Mouse (Mus musculus) spleen, adult 2 months (tissue): ENCODE measurements around the gene Cpt1b. TPM values are rescaled to one million over a fixed set of nuclear protein-coding genes. Genes with fewer than 3 reads are reported as not detected.

Source experiments
- DNase-seq, 2 experiments: peaks; one replicate each; pipeline versions ENCODE4 v3.0.0 to v3.0.0-alpha.2; 2012 to 2021; ENCODE audit warnings: low spot score in 2 of 2, low read depth in 1 of 2
- H3K27ac ChIP-seq: fragments of 200-500 bp; 2 replicates; pipeline ENCODE4 v1.5.1; 2012; ENCODE audit warnings: low read length, inconsistent platforms; ENCODE audit not compliant: insufficient read depth
- H3K27me3 ChIP-seq: fragments of 200-500 bp; 2 replicates; pipeline ENCODE4 v1.6.1; 2012; ENCODE audit warnings: mild to moderate bottlenecking, moderate library complexity, low read length, inconsistent platforms; ENCODE audit not compliant: control insufficient read depth, insufficient read depth
- H3K36me3 ChIP-seq: fragments of 200-500 bp; 2 replicates; pipeline ENCODE4 v1.6.1; 2012; ENCODE audit warnings: mild to moderate bottlenecking, low read length, inconsistent platforms; ENCODE audit not compliant: control insufficient read depth, insufficient read depth
- H3K4me1 ChIP-seq: fragments of 200-500 bp; 2 replicates; pipeline ENCODE4 v1.6.1; 2011; ENCODE audit warnings: inconsistent platforms; ENCODE audit not compliant: control insufficient read depth, insufficient read depth, insufficient read length
- H3K4me3 ChIP-seq: fragments of 200-500 bp; 2 replicates; pipeline ENCODE4 v1.5.1; 2011; ENCODE audit warnings: mild to moderate bottlenecking, inconsistent platforms; ENCODE audit not compliant: insufficient read depth, insufficient read length; ENCODE audit errors: extremely low read depth
- CTCF ChIP-seq: fragments of 200-500 bp; IDR thresholded peaks from 2 replicates; pipeline ENCODE4 v1.5.1; 2011; ENCODE audit warnings: mild to moderate bottlenecking, inconsistent platforms; ENCODE audit not compliant: insufficient read depth, insufficient read length, insufficient replicate concordance; ENCODE audit errors: extremely low read depth
- POLR2A ChIP-seq: fragments of 200-500 bp; IDR thresholded peaks from 2 replicates; pipeline ENCODE4 v1.6.1; 2011; ENCODE audit warnings: low read depth, low read length, inconsistent platforms
- WGBS: fragments of 180-500 bp; shearing (Covaris S2); methylation state at CpG from one replicate; pipeline ENCODE4 v1.1.7; 2018; 5-methylcytosine and 5-hydroxymethylcytosine counted together
- polyA plus RNA-seq: library from polyadenylated mRNA; depleted of rRNA; stranded (reverse); fragments of >200 nt; gene quantifications from 2 replicates; pipeline ENCODE4 v1.2.3, GENCODE M21; 2012

The Cpt1b gene
- polyA plus RNA-seq, 1 experiment = 1.7 TPM

DNA sequence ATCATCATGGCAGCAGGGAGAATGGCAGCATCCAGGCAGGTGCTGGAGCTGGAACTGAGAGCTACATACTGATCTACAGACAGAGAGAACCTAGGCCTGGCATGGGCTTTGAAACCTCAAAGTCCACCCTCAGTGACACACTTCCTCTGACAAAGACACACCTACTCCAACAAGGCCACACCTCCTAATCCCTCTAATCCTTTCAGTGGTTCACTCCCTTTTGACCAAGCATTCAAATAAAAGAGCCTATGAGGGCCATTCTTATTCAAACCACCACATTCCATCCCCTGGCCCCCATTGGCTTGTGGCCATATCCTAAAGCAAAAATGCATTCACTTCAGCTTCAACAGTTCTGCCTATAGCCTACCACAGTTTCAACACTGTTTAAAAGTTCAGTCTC is 19.0 kb downstream of the Cpt1b start:
- Histone ChIP-seq H3K27me3 (no peaks in the 10 kb centered on the region), H3K36me3 (no peaks in the 10 kb centered on the region), H3K4me3 (no peak overlapping the region), H3K27ac (no peak overlapping the region), H3K4me1 (no peaks in the 10 kb centered on the region)
- DNase-seq = no peak
- TF ChIP-seq POLR2A = no peak
- no peak for TF ChIP-seq CTCF

DNA sequence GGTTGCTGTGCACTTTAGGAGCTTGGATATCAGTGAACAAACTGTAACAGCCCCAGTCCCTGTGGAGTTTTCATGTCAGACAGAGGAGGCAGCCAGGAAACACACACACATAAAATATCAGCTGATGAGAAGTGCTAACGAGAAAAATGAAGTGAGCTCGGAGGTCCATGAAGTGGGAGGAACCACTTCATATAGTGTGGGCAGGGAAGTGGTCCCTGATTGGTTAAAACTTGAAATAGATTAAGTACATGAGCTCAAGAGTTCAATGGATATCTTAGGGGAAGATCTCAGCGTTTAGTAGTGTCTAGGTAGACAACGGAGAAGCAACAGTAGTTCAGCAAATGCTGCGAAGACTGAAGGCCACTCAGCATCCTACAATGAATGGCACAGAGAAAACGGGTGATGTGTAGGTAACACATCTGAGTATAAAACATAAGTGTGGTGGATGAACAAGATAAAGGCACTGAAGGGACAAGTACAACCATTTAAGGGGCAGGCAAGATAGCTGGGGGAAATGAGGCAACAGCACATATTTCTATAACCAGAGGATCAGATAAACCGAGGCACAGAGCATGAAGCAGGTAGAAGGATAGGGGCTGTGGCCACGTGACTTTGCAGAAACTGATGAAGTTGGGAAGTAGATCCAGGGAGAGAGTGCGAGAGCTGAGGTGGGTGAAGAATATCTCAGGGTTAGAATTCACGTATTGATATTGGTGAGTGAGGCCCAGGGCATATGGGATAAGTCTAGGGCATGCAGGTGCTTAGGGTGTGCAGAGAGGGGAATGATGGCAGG is 20.6 kb downstream of the Cpt1b start:
- H3K36me3 ChIP-seq = no peaks in the 10 kb centered on the region
- H3K27ac ChIP-seq = no peak overlapping the region
- no peaks in the 10 kb centered on the region for H3K27me3 ChIP-seq
- no peak overlapping the region for H3K4me3 ChIP-seq
- no peaks in the 10 kb centered on the region for H3K4me1 ChIP-seq
- no peak for DNase-seq
- WGBS = 73% methylated on average over 10 of the region's 10 CpGs
- TF ChIP-seq POLR2A = no peak
- TF ChIP-seq CTCF = no peak

DNA sequence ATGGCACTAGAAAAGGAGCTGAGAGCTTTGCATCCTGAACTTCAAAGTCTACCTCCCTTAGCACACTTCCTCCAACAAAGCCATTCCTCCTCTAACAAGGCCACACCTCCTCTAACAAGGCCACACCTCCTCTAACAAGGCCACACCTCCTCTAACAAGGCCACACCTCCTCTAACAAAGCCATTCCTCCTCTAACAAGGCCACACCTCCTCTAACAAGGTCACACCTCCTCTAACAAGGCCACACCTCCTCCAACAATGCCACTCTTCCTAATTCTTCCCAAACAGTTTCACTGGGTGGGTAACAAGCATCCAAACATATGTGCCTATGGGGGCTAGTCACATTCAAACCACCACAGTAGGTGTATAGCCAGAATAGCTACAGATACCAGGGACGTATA is 23.2 kb downstream of the Cpt1b start:
- no peaks in the 10 kb centered on the region for H3K27me3 ChIP-seq
- no peak overlapping the region for H3K4me3 ChIP-seq
- no peak overlapping the region for H3K27ac ChIP-seq
- DNase-seq = no peak
- WGBS = 88% methylated on average over 1 of the region's 1 CpGs
- no peaks in the 10 kb centered on the region for H3K4me1 ChIP-seq
- H3K36me3 ChIP-seq = no peaks in the 10 kb centered on the region
- TF ChIP-seq CTCF (no peak), POLR2A (no peak)

DNA sequence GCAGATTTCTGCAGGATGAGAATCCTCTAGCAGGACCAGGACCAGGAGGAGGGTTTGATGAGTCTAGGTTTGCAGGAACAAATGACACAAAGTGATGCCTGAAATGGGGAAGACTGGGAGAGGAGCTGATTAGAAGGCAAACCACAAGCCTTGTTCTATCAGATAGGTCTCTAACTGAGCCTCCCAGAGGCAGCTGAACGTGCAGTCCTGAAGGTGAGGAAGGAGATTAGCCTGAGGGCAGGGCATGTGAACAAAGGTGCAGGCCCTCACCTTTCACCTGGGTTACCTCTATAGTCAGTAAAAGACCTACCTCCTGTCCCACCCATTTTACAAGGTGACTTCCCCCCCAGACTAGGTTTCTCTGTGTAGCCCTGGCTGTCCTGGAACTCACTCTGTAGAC is 25.9 kb downstream of the Cpt1b start:
- 73% methylated on average over 1 of the region's 1 CpGs for WGBS
- no peak for DNase-seq

DNA sequence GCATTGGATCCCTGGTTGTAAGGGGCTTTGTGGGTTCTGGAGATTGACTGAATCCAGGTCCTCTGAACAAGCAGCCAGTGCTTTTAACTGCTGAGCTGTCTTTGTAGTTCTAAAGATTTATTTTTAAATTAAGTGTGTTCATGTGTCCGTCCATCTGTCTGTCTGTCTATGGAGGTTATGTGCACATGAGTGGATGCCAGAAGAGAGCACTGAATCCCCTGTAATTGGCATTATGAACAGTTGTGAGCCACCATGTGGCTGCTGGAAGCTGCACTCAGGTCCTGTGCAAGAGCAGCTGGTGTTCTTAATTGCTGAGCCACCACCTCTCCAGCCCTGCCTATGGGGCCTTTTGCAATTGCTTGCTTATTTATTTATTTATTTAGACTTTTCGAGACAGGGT is 27.5 kb downstream of the Cpt1b start:
- H3K27ac ChIP-seq = no peak overlapping the region
- H3K4me3 ChIP-seq = no peak overlapping the region
- 96% methylated on average over 2 of the region's 2 CpGs for WGBS
- TF ChIP-seq CTCF (no peak), POLR2A (no peak)
- H3K27me3 ChIP-seq = no peaks in the 10 kb centered on the region
- H3K4me1 ChIP-seq = no peaks in the 10 kb centered on the region
- H3K36me3 ChIP-seq = no peaks in the 10 kb centered on the region
- DNase-seq = no peak

More for the DNA sequence above, 25.9 kb downstream of the Cpt1b start:
- Histone ChIP-seq H3K36me3 (no peaks in the 10 kb centered on the region), H3K27ac (no peak overlapping the region), H3K4me1 (no peaks in the 10 kb centered on the region), H3K27me3 (no peaks in the 10 kb centered on the region), H3K4me3 (no peak overlapping the region)
- no peak for TF ChIP-seq POLR2A
- TF ChIP-seq CTCF = no peak

DNA sequence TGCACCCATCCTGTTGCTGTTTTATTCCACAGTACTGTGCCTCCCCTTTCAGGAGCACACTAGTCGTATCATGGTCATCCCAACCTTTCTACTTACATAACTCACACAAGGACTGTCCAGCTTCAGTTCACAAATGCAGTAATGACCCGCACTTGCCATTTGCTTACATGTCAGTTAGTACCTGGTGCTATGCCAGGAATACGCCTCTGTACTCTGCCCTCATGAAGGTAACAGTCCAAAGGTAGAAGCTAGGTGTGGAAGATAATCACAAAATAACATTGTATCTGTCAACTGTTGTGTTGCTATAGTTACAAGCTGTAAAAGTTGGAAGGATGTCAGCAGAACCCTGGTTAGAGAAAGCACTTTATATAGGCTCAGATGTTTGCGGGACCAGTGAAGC is 28.8 kb downstream of the Cpt1b start:
- no peak for DNase-seq
- H3K27ac ChIP-seq = no peak overlapping the region
- 95% methylated on average over 4 of the region's 4 CpGs for WGBS

DNA sequence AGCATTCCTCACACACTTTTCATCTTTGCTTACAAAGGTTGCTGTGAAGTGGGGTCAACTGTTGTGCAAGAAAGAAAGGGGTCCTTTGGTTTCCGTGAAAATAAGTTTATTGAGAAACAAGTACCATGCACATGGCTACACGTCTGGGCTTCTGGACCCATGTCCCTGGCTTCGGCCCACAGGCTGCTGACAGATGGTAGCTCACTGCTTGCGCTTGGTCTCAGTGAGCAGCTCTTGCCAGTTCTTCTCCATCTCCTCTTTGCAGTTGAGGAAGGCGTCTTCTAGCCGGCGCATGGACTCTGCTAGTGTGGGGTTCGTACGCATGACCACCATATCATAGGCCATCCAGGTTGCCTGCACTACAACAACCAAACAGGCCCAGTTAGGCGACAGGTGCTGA is 35.6 kb downstream of the Cpt1b start:
- H3K27ac ChIP-seq = no peak overlapping the region
- WGBS = 93% methylated on average over 10 of the region's 10 CpGs
- no peaks in the 10 kb centered on the region for H3K36me3 ChIP-seq
- H3K27me3 ChIP-seq = no peaks in the 10 kb centered on the region
- DNase-seq = no peak
- no peaks in the 10 kb centered on the region for H3K4me1 ChIP-seq
- TF ChIP-seq CTCF (no peak), POLR2A (no peak)
- H3K4me3 ChIP-seq = no peak overlapping the region

More for the DNA sequence above, 28.8 kb downstream of the Cpt1b start:
- TF ChIP-seq POLR2A (no peak), CTCF (no peak)
- H3K4me3 ChIP-seq = no peak overlapping the region
- no peaks in the 10 kb centered on the region for H3K27me3 ChIP-seq
- no peaks in the 10 kb centered on the region for H3K4me1 ChIP-seq
- no peaks in the 10 kb centered on the region for H3K36me3 ChIP-seq
